11 mouse cellular contexts compared by ENCODE assay signal in the genomic region with DNA sequence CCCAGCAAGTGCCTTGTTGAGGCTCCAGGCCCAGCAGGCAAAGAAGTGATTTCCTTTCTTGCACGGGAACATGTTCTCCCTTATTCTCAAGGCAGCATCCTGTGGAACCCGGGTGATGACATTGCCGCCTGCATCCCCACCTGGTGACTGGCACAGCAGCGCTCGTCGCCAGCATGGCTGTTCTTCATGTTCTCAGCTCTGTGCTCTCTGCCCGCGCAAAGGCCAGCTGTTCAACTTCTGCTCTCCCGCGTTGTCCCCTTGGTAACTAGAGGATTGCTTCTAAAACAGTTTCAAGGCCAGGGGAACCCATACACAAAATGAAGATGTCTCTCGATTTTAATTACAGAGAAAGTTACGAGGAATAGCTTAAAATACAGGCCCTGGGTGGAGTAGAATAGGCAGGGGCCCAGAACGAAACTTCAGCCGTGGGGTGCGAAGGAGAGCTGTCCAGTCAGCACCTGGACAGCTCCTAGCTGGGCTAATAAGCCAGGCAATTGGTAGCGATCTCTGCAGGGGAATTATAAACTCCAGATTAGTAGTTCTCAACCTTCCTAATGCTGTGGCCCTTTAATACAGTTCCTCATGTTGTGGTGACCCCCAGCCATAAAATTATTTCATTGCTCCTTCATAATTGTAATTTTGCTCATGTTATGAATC. TPM values are rescaled to one million over a fixed set of nuclear protein-coding genes. Genes with fewer than 3 reads are reported as not detected.
A peak's percentile ranks its signal among the peaks of the same experiment; 100 is the strongest.
DNase-seq lines count a peak whose midpoint lies in the region; ATAC-seq and TF ChIP-seq lines count a peak whose summit lies in the region.
"Had no signal": no experiment of that assay in that cellular context is flagged by ENCODE, and none has a peak within 500 bp of the region (broad histone marks: within the 10 kb centered on the region; RNA-seq: fewer than 3 reads in every experiment).

No protein-coding gene starts in this region.

- H3K27me3 ChIP-seq in kidney, adult 2 months (replicated peaks; ENCODE audit: control insufficient read depth, insufficient read depth, low read length): no peaks in the 10 kb centered on the region
- H3K27me3 ChIP-seq in limb, embryonic 14.5 days (ENCODE audit: control insufficient read depth, insufficient read depth, low read length): no peaks in the 10 kb centered on the region

- no peaks in the 10 kb centered on the region for H3K9me3 ChIP-seq in limb, embryonic 14.5 days (ENCODE audit: control insufficient read depth, low read length)
- H3K9me3 ChIP-seq: embryonic facial prominence, embryonic 12.5 days had no signal

- no peak overlapping the region for H3K9ac ChIP-seq in limb, embryonic 14.5 days (ENCODE audit: low read depth, low read length, severe bottlenecking)
- H3K9ac ChIP-seq: embryonic facial prominence, embryonic 12.5 days had no signal

- no peak for TF ChIP-seq CTCF in kidney, adult 2 months (conservative IDR thresholded peaks at IDR 0.05; ENCODE audit: insufficient read depth, insufficient read length, low read depth, low read length)
- no peak for TF ChIP-seq CTCF in brain, embryonic 14.5 days (IDR thresholded peaks at IDR 0.05; ENCODE audit: borderline replicate concordance, extremely low read depth, insufficient read depth, insufficient read length)

- WGBS in kidney, adult 2 months: 43% methylated on average over 16 of the region's 16 CpGs
- 41% methylated on average over 16 of the region's 16 CpGs for WGBS in limb, embryonic 14.5 days

- H3K4me2 ChIP-seq in limb, embryonic 14.5 days (replicated peaks; ENCODE audit: low read depth, low read length, severe bottlenecking): no peak overlapping the region
- H3K4me2 ChIP-seq: embryonic facial prominence, embryonic 12.5 days had no signal

- no peaks in the 10 kb centered on the region for H3K4me1 ChIP-seq in kidney, adult 2 months (ENCODE audit: control insufficient read depth, insufficient read depth, low read length)
- H3K4me1 ChIP-seq in limb, embryonic 14.5 days (ENCODE audit: control insufficient read depth, insufficient read depth, low read length): no peaks in the 10 kb centered on the region

- DNase-seq in adrenal gland, postnatal 10 days: peak; percentile 44
- no peak for DNase-seq in adrenal gland, postnatal 4 days (ENCODE audit: low spot score in 2 of 2)
- peak; percentile 67 to 71 for DNase-seq in kidney, postnatal 4 days
- no peak for DNase-seq in kidney, adult 2 months
- peak; percentile 37 for DNase-seq in brain, embryonic 14.5 days (ENCODE audit: low read depth)
- DNase-seq in limb, embryonic 14.5 days (ENCODE audit: low spot score): peak; percentile 79
- no peak for DNase-seq in left cerebral cortex, adult 9 months (ENCODE audit: low spot score in 2 of 2)
- DNase-seq in cerebellum, postnatal 36 days: no peak
- DNase-seq: gastrocnemius, postnatal 36 days; thymus, adult 18-20 months had no signal

- H3K4me3 ChIP-seq in kidney, adult 2 months (ENCODE audit: insufficient read depth, low read depth, low read length): no peak overlapping the region
- no peak overlapping the region for H3K4me3 ChIP-seq in limb, embryonic 14.5 days (replicated peaks; ENCODE audit: low read length)
- H3K4me3 ChIP-seq: embryonic facial prominence, embryonic 12.5 days had no signal

- TF ChIP-seq POLR2A in kidney, adult 2 months (IDR thresholded peaks at IDR 0.05; ENCODE audit: low read depth, low read length): no peak
- TF ChIP-seq POLR2A in brain, embryonic 14.5 days (IDR thresholded peaks at IDR 0.05; ENCODE audit: borderline replicate concordance, extremely low read depth, insufficient read depth, insufficient read length, poor library complexity, severe bottlenecking): no peak
- no peak for TF ChIP-seq POLR2A in limb, embryonic 14.5 days (IDR thresholded peaks at IDR 0.05; ENCODE audit: borderline replicate concordance, extremely low read depth, insufficient read depth, insufficient read length)

- no peak for ATAC-seq in limb, embryonic 14.5 days (ENCODE audit: low FRiP score, low read depth)

- no peak overlapping the region for H3K27ac ChIP-seq in kidney, adult 2 months (ENCODE audit: insufficient read depth, low read depth, low read length)
- H3K27ac ChIP-seq in limb, embryonic 14.5 days (replicated peaks; ENCODE audit: low read depth, low read length): no peak overlapping the region
- H3K27ac ChIP-seq: embryonic facial prominence, embryonic 12.5 days had no signal

- no peaks in the 10 kb centered on the region for H3K36me3 ChIP-seq in kidney, adult 2 months (ENCODE audit: control insufficient read depth, insufficient read depth, low read length)
- H3K36me3 ChIP-seq in limb, embryonic 14.5 days (ENCODE audit: control insufficient read depth, insufficient read depth, low read length): no peaks in the 10 kb centered on the region
- H3K36me3 ChIP-seq: embryonic facial prominence, embryonic 12.5 days had no signal

RNA-seq across cellular contexts. Expression of a gene that starts 5.1 kb away (rescaled TPM):
- 1 to 10 TPM in 1 of 2 experiments, under 1 TPM in 1; 0.87 to 1.4 TPM for total RNA-seq in adrenal gland, postnatal 10 days (2021)
- total RNA-seq in adrenal gland, postnatal 4 days (2021): 1 to 10 TPM; 2.0 to 2.5 TPM
- 0.05 and 0.07 TPM in 2 replicates for polyA plus RNA-seq in kidney, adult 2 months (2012; rRNA removed)
- 3.9 and 5.4 TPM in 2 replicates for polyA plus RNA-seq in brain, embryonic 14.5 days (2012; rRNA removed)
- 0.10 TPM in 2 replicates for polyA plus RNA-seq in limb, embryonic 14.5 days (2012; rRNA removed)
- polyA plus RNA-seq in limb, embryonic 14.5 days (2014; fragmentation: Nextera tagmentation; extraction: Ambion mirVana): 0.04 and 0.10 TPM in 2 replicates
- total RNA-seq: gastrocnemius, postnatal 36 days had no signal

Comparison
In these comparisons a context has a peak if more than half of its experiments do, and no peak if none do; other contexts are left out.
1. DNase-seq: peak in adrenal gland, postnatal 10 days (single experiment), kidney, postnatal 4 days (2 of 2), brain, embryonic 14.5 days (single experiment) and limb, embryonic 14.5 days (single experiment); none in adrenal gland, postnatal 4 days (0 of 2), kidney, adult 2 months (single experiment), left cerebral cortex, adult 9 months (0 of 2) and cerebellum, postnatal 36 days (0 of 2).